Mouse (Mus musculus): ENCODE results near the gene Ap4b1.

GRCm38 (mm10) chr3:103766789-103767188 lies 42.5 kb upstream of the Ap4b1 start:
- no peak for TF ChIP-seq EP300 (IDR thresholded peaks at IDR 0.05; ENCODE audit: low read depth)
- TF ChIP-seq CTCF (IDR thresholded peaks at IDR 0.05; ENCODE audit: low read depth): no peak

Data from liver, postnatal 0 days (tissue).